Mouse (Mus musculus) thymus, postnatal 10 days (tissue): ENCODE results near the gene Prkar1b.

Experiments used
- DNase-seq, 2 experiments: peaks; one replicate each; pipeline ENCODE4 v3.0.0; 2021; ENCODE audit warnings: low spot score in 2 of 2

The Prkar1b gene

DNA sequence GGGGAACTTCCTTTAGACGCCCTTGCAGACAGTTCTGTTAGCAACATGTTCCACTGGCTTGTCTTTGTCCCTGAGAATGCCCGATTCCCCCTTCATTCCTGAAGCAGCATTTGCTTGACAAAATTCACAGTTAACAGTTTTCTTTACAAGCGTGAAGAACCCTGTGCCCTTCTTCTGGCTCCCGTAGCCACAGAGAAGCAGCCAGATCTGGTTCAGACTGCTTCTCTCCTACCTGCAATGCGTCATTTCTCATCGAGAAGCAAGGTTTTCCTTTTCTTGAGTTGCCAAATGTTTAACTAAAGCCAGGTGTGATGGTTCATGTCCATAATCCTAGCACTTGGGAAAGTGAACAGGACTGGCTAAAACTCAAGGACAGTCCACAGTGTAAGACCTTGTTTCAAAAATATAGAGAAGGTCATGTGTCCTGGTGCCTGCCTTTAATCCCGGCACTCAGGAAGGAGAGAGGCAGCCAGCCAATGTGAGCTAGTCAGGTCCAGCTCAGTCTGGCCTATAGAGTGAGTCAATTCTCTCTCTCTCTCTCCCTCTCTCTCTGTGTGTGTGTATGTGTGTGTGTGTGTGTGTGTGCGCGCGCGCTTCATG is 3.2 kb downstream of the Prkar1b start:
- DNase-seq, result no peak

DNA sequence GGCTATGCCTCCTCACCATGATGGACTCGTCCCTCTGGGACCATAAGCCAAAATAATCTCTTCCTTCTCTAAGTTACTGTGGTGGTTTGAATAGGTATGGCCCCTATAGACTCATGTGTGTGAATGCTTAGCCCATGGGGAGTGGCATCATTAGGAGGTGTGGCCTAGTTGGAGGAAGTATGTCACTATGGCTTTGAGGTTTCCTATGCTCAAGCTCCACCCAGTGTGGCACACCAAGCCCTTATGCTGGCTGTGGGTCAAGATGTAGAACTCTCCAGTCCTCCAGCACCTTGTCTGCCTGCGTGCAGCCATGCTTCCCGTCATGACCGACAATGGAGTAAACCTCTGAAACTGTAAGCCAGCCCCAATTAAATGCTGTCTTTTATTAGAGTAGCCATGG is 4.1 kb downstream of the Prkar1b start:
- DNase-seq, result no peak

DNA sequence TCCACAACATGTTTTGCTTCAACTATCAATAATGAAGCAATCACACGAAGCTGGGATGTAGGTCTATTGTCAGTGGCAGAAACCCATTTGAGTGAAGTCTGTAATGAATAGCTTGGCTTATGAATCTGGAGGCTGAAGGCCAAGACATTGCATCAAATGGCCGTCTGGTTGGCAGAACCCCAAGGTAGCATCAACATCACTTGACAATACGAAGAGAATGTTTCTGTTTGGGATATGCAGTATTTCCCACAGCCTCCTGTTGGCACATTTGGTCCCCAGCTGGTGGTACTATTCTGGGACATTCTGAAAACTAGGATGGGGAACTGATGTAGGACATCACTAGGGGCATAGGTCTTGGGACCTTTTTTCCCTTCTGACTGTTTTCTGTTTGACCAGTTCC is 5.9 kb downstream of the Prkar1b start:
- no peak for DNase-seq

DNA sequence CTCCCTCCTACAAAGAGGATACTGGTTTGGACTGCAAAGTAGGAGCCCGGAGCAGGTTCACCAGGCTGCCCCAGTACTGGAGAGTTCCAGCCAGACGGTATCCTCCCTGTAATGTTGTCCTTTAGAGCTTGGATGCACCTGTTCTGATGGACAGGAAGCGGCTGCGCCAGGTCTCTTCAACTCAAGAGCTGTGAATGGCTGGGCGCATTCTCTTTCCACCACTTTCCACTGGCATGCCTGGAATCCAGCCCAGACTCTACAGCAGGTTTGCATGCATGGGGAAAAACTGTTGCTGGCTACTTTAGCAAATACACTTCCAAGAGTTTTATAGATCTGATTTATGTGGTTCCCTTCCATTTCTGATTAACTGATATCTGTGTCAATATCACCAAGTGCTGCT is 8.5 kb downstream of the Prkar1b start:
- no peak for DNase-seq

DNA sequence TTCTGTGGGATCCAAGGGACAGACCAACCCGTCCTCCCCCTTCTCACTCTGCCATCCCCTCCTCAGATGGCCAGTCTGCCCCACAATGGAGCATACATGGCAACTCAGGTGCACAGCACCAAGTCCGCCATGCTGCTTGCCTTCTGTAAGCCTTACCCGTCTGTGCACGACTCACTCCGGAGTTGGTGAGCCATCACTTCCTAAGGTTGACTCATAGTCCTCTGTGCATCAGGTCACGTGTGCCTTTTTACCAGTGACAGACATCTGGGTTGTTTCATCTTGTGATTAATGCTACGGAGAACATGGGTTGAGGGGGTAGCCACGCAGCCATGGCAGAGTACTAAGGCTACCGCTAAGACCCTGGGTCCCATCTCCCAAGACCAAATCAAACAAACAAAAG is 9.2 kb downstream of the Prkar1b start:
- no peak for DNase-seq

DNA sequence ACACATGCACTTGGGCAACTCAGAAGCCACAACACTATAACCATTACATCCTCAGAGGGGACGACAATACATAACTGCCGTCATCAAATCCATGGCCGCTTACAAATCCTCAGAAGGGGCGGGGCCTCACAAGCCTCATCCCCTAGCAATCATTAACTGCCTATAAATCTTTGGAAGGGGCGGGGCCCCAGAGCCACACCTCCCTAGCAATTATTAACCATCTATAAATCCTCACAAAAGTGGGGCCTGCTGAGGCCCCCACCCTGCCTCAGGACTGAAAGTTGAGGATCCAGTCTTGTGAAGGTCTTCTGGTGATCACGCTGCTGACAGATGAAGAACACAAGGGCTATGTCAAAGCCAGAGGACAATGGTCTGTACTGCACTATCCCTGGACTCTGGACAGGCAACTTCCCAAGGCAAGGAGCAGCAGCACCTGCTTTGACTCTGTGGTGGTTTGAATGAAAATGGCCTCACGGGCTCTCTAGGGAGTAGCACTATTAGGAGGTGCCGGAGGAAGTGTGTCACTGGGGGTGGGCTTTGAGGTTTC is 10.8 kb downstream of the Prkar1b start:
- no peak for DNase-seq

DNA sequence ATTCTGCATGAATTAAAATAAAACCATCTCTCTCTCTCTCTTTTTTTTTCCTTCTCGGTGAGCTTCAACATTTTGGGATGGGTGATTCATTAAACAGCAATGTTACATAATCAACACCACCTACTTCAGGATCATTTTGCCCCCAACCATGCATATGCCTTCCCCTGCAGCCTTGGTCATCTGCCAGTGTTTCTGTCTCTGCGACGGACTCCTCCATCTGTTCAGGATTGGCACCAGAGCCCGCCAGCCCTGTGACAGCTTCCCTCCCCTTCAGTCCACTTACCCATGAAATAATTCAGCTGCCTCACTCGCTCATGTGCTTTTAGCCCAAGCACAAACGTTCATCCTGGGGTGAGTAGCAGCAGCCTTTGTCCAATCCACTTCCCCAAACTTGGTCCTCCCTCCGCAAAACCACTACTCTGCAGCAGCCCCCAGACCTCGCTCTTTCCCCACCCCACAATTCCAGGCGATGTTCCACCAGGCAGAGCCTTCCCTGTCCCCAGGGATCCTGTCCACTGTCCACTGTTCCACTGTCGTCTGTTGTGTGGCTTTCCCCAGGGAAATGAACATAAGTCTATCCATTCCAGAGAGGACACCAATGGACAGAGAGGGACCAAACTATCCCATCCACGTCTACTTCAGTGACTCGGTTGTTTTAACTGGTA is 11.4 kb downstream of the Prkar1b start:
- no peak for DNase-seq

DNA sequence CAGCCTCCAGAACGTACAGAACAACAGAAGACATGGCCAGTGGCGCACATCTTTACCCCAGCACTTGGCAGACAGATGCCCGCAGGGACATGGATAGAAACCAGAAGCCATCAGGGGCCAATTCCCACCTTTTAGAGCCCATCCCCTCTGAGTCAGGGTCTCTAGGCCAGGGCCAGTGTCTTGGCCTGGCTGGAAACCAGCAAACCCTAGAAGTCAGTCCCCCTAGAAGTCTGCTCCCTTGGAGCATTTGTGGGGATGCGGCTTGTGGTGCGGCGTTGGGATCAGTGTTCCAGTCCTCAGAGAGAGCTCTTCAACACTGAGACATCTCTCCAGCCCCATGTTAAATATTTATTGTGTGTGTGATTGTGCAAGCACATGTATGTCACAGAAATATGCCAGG is 12.6 kb downstream of the Prkar1b start:
- DNase-seq, result no peak

DNA sequence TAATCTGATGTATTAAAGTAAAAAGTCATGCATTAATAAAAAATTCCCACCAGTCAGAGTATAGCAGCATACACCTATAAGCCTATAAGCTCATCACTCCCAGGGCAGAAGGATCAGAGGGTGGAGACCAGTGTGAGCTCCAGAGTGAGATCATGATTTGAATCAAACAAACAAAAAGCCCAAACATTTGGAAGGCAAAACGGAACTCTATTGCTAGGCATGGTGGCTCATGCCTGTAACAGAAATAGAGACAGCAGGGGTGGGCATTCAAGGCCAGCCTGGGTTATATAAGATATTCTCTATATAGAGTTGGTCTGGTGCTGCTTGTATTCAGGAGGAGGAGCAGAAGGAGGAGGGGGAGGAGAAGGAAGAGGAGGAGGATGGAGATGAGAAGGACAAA is 13.5 kb downstream of the Prkar1b start:
- DNase-seq, result no peak

DNA sequence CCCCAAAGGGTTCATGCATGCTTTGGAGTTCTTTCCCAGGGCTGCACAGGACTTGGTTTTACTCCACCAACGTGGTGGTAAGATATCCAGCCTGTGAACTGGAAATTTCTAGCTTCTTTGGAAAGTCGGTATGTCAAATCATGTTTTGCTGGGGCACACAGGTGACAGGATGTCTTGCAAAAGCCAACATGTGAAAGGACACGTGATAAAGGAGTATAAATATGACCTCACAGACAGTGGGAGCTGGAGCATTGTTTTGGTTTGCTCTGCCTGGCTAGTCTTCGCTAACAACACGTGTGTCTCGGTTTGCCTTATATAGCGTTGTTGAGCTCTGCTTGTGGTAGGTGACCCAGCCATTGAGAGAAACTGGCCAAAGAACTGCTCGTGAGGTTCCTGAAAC is 15.3 kb downstream of the Prkar1b start:
- no peak for DNase-seq

DNA sequence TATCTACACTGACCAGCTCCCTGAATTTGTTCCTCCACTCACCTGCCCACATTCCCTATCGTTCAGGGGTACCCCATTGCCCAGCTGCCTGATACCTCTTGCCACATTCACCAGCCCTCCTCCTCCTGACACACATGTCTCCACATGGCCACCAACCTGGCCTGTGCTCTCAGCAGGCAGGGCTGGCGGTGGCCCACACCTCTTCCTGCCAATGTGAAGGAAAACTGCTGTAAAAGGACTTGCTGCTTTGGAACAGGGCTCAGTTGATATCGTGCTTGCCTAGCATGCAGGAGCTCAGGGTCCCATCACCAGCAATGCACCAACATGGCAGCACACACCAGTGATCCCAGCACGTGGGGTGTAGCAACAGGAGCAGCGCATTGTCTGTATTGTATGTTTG is 19.4 kb downstream of the Prkar1b start:
- no peak for DNase-seq

DNA sequence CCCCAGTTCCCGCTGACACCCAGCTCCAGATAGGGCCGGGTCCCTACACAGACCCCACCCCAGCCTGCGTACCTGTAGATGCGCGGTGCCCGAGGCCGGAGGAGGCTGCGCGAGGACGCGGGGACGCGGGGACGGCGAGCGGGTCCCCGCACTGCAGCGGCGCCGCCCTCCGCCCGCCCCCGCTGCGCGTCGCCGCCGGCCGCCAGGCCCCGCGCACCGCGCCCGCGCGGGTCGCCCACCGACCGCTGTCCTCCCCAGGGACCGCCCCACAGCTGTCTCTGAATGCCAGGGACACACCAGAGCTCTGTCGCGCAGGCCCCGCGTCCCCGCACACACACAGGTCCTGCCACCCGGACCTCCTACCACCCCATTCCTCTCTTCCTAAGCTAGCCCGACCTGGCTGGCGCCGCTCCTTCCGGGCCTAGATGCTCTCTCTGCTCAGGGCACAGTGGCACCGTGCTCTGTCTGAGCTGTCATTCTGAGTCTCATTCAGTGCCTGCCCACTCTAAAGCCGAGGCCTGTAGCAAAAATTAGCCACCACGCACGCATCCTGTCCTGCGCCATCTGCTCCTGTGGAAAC is 20.1 kb downstream of the Prkar1b start:
- DNase-seq, result no peak

DNA sequence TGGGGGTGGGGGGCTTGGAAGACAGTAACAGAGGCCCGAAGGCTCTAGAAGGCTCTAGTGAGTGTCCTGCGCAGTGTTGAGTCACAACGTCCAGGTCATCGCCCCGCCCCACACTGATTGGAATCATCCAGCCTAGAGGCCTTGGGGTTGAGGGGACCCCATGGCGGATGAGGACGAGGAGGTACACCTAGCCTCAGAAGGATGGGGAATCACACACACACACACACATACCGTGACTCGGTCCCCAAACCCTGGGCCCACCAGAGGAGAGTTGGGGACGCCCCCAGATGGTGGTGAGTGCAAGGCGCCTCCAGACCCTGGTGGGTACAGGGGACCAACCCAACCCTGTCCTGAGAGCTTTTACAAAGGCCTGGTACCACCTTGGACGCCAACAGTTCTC is 20.7 kb downstream of the Prkar1b start:
- no peak for DNase-seq

DNA sequence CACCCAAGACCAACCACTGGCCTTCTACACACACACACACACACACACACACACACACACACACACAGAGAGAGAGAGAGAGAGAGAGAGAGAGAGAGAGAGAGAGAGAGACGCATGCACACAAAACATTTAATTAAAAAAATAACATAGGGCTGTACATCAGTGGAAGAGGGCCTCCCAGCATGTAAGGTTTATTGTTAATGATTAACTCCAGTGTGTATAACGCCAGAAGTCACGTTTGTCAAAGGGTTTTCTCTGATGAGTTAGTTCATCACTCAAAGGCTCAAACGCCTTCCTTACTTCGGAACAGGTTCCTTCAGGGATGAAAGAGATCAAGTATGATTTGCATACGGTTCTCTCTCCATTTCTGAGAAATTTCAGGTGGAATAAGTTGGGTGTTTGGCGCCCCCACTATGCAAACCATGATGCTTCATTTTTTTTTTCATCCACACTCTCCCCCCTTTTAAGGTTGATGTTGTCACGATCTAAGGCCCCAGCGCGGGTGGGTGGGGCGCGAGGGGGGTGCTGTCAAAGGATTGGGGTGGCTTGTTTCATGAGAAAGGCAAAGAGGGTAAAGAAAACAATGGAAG is 21.2 kb downstream of the Prkar1b start:
- no peak for DNase-seq

DNA sequence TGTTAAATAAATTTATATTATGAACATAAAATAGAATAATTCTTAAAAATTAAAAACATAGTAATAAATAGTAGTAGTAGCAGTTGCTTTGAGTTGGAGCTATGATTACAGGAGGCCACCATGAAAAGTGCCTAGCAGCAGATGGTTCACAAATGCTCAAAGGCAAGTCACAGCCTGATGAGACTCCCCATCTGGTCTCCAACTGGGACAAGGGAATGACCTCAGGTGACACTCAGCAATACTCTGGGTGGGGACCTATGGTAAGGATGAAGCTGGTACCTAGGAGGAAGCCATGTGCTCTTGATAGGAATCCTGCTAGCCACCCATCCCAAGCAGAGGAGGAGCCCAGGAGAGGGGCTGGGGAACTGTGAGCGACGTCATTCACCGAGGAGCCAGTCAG is 24.1 kb downstream of the Prkar1b start:
- no peak for DNase-seq

DNA sequence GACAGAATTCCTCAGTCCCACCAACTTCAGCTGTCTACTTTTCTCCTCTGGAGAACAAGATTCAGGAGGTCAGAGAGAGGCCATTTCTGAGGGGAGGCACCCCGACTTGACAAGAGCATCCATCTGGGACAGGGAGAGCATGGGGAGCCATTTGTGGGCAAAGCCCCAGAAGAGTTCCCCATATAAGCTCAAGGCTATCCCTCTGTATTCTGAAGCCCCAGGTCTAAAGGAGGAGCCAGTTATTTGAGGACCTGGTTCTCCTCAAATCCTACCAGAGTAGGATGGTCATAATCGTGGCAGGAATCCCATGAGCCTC is 30.9 kb downstream of the Prkar1b start:
- no peak for DNase-seq

DNA sequence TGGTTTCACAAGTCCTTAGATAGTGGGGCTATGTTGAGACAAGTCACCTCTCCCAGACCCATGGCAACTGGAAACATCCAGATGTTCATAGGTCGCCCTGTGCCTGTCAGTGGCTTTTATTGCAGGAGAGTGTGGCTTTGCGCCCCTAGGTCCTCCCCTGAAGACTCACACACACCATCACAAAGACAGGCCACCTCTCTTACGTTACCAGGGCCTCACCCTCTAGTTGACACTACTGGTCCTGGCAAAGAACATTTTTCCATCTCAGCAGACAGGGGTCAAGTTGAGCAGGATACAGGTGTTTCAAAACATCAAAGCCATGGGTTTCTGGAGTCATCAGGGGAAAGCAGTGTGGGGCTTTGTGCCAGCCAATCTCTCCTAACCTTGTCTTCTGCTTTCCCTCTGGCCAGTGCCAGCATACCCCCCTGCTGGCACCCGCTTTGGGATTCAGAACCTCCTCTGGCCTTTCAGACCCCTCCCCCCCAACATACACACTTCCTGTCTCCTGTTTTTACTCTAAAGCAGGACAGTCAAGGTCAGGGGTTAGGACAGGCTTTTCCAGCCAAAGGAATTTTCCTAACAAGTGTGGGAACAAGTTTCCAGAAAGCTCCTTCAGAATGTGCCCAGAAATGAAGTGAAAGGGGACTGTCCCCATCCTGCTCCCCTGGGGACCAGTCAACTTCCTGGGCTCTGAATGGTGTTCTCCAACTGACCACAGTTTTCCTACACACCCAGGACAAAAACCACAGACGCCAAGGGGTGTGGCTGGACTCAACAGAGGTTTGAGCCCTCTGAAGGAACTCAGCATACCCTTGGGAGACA is 31.5 kb downstream of the Prkar1b start:
- no peak for DNase-seq

DNA sequence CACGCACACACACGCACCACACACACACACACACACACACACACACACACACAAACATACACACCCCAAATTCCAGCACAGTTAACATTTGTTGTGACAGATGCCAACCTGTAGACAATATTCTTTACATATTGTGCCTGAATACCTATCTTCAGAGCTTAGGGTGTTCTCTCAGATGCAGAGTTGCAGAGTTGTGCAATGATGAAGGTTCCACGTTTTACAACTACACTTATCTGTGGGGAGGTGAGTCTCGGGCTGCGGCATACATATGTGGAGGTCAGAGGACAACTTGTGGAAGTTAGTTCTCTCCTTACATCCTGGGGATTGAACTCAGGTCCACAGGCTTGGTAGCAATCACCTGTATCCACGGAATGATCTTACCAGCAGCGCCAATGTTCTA is 34.3 kb downstream of the Prkar1b start:
- no peak for DNase-seq

DNA sequence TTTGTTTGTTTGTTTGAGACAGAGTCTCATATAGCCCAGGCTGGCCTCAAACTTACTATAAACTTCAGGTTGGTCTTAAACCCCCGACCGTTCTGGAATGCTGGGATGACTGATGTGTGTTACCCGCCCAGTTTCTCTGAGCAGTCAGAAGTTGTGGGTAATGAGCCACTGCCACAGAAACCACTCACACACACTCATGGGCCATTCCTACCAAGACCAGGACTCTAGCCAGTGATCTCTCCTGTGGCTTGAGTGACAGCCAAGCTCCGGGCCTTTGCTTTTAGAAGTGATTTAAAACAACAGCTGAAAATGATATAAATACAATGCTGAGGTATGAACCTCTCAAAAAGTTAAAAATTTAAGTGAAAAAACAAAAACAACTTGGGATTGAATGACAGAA is 34.9 kb downstream of the Prkar1b start:
- DNase-seq, result no peak

DNA sequence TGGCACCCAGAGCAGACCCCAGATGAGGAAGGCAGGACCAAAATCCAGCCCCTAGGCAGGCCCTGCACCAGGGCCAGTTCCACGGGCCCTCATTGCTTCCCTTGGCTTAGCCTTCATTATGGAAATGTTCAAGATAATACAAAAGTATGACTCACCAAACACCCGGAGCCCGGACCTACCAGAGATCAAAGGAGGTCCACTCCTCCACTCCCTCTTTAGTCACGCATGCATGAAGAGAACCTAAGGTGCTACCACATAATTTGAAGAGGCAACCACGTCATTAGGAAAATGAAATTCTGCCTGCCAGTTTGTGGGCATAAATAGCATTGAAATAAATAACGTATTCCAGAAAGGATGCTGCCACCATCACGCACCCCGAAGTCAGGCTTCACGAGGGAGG is 37.4 kb downstream of the Prkar1b start:
- no peak for DNase-seq

DNA sequence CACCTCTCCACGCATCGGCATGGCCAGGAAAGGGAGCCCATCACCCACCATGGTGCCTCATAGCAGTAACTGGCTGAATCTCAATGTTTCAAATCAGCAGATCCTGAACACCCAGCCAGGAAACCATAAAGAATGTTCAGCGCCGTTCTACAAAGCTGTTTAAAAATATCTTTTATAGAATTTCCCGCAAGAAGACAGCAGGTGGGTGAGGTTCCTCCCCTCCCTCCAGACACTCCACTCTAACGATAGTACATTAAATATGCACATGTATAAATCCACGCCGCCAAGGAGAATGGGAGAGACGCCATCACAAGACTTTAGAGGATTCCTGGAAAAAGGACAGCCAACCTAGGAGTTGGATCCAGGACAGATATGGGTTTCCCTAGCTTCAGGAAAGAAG is 37.8 kb downstream of the Prkar1b start:
- no peak for DNase-seq

DNA sequence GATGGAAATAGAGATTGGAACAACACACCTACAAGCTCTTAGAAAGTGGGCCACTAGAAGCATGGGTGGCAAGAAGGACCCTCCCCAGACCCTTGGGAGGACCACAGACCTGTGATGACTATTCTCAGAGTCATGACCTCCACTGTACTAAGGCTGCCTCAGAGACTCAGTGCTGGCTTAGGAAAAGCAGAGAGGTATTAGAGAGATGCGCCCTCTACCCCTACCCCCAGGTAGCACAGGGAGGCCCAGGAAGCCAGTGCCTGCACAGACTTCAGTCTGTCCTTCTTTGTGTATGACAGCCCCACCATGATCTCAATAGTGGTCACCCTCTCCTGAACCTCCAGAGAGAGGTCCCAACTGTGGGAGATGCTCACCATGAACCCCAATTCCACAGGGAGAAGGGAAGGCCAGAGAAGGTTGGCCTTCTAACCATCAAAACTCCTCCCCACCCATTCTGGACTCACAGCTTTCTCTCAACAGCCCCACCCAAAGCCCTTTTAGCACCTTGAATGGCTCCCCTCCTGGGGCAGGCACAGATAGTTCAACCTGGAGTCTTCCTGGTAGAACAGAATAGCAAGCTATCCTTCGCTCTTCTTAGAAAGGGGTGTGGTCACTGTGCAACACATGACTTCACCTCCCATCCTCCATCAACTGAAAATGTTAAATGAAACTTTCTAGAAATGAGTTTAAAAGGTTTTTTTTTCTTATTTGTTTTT is 39.5 kb downstream of the Prkar1b start:
- DNase-seq, result no peak
